Mouse (Mus musculus) spleen, postnatal 14 days (tissue): ENCODE measurements around the gene Gm16253.
A peak's percentile ranks its signal among the peaks of the same experiment; 100 is the strongest.

Experiments used
- DNase-seq, 2 experiments: peaks; one replicate each; pipeline ENCODE4 v3.0.0; 2021 to 2022; ENCODE audit warnings: low spot score in 2 of 2

The Gm16253 gene

DNA sequence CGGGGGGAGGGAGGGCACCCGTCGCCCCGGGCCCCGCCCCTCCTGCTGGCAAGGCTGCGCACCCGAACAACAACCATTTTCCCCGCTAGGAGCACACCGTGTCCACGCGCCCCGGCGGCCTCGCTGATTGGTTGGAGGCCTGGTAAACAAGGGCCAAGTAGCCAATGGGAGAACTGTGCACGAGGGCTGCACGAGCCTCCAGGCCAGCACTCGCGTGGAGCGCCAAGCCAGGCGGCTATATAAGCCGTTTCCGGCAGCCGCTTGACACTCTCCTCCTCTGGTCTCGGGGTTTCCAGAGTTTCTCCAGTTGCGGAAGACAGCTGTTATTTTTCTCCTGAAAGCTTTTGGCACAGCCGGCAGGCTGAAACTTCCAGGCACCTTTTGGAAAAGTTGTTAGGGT is 19.1 kb upstream of the Gm16253 start, which contains the start of gene Txnip:
TSS of gene Txnip (plus strand) at position 264 of the 400 bp plus-strand sequence.
- peak; percentile 99 to 100 for DNase-seq

DNA sequence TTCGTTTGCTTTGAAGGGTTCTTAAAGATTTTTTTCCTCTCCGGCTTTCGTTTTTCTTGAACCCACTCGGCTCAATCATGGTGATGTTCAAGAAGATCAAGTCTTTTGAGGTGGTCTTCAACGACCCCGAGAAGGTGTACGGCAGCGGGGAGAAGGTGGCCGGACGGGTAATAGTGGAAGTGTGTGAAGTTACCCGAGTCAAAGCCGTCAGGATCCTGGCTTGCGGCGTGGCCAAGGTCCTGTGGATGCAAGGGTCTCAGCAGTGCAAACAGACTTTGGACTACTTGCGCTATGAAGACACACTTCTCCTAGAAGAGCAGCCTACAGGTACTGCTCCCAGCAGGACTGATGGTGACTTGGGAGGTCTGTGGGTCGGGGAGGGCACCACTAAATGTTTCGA is 18.6 kb upstream of the Gm16253 start:
- no peak for DNase-seq

DNA sequence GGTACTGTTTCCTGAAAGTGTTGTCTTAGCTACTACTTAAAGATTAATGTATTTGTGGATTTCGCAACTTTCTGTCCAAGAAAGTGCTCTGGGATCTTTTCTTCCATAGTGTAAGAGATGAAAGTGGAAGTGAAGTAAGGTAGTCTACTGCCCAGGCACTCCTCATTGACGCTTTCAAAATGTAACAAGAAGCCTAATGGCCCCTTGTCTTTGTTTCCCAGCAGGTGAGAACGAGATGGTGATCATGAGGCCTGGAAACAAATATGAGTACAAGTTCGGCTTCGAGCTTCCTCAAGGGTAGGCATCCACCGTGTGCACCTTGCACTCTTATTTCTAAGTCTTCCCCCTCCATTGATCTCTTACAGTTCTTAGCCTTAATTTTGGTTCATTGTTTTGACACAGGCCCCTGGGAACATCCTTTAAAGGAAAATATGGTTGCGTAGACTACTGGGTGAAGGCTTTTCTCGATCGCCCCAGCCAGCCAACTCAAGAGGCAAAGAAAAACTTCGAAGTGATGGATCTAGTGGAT is 18.1 kb upstream of the Gm16253 start:
- no peak for DNase-seq

DNA sequence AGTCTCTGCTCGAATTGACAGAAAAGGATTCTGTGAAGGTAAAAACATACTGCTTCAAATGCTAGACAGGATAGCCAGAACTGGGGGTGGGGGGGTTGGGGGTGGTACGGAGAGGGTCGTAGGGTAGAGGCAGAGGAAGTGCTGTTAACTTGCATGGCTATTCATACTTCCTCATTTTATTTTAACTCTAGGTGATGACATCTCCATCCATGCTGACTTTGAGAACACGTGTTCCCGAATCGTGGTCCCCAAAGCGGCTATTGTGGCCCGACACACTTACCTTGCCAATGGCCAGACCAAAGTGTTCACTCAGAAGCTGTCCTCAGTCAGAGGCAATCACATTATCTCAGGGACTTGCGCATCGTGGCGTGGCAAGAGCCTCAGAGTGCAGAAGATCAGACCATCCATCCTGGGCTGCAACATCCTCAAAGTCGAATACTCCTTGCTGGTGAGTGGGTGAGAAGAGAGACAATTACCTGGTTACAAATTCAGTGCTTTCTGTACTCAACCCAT is 17.3 kb upstream of the Gm16253 start:
- no peak for DNase-seq

DNA sequence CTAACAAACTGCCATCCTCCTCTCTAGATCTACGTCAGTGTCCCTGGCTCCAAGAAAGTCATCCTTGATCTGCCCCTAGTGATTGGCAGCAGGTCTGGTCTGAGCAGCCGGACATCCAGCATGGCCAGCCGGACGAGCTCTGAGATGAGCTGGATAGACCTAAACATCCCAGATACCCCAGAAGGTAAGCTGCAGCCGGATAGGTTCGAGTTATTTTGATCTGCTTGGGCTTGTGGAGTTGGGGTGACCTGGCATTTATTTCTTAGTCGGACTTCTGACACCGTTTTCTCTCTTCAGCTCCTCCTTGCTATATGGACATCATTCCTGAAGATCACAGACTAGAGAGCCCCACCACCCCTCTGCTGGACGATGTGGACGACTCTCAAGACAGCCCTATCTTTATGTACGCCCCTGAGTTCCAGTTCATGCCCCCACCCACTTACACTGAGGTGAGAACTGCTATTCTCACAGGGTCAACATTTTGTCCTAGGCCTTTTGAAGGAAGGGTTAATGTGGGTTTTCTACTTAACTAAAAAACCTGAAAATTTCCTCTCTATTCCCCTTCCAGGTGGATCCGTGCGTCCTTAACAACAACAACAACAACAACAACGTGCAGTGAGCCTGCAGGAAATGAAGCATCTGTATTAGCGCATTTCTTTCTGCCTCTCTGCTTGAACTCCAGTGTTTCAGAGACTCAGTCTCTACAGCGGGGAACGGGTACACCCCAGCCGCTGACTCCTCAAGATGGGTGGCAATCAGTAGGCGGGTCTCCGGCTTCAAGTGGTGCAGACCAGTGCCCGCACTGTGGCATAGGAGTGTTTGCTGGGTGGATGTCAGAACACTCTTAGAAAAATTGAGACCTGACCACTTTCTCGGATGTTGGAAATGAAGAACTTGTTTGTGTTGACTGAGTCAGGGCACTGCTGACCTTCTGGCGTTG is 16.6 kb upstream of the Gm16253 start:
- no peak for DNase-seq

DNA sequence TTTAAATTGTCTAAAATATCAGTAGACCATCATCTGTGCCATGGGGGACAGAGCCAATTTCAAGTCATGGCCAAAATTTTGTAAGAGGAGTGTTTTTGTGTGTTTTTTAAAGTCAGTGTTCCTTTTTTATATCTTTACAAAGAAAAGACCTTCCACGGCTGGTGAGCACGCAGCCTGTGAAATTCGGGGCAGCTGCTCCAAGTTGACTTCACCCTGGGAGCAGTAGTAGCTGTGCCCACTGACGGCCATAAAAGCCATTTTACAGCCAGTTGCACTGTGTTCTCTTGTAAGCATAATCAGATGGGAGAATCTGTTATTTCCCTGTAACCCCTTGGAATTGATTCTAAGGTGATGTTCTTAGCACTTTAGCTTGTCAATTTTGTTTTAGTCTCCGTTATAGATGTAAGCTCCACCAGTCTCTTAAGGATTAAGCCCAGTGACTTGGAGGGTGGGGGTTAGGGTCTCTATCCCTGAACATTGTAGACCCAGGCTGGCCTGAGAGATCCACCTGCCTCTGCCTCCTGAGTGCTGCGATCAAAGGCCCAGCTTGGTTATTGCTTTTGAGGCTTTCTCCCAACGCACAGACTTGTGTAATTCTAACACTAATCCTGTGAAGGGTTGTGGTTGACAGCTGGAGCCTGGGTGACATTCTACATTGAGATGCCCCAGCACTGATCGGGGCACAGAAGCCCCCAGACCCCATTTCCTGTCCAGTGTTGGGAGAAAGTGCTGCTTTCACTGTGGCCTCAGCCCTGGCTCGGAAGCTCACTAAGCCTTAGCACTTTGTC is 15.7 kb upstream of the Gm16253 start:
- DNase-seq = no peak

DNA sequence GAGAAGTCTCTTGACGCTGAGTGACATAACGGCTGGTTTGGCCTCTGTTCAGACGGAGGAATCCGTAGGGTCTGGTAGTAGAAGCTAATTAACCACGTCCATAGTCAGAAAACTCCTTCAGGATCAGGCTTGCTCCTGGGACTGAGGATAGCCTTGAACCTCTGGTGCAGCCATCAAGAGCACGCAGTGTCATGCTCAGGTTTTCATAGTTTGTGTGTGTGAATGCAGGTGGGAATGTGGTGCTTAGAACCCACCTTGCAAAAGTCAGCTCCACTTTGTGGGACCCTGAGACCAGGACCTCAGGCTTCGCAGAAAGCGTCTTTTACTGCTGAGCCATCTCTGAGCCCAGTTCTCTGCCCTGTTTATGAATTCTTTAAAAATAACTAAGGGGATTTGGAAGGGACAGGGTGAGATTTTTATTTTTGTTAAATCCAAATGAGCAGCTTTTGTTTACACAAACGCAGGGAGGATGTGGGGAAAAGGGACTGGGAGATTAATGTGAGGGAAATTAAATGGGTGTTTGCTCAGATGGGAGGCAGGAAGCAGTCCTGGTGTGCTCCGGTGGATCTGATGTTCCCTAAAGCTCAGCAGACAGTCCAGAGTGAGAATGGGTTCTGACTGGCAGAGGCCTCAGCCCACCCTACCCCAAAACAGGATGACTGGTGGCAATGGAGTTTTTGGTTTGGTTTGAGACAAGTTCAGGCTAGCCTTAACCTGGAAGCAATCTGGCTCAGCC is 14.7 kb upstream of the Gm16253 start:
- DNase-seq = no peak

DNA sequence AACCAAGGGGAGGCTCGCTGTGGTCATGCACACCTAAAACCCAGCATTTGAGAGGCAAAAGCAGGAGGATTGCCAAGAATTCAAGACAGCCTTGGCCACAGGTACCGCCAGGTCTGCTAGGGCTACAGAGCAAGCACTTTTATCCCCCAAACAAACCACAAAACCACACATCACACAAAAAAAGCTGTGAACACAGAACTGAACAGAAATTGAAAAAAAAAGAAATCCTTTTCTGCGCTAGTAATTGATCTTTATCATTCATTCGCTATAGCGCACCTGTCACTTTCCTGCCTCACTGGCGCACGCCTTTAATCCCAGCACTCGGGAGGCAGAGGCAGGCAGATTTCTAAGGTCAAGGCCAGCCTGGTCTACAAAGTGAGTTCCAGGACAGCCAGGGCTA is 13.5 kb upstream of the Gm16253 start:
- DNase-seq = no peak

DNA sequence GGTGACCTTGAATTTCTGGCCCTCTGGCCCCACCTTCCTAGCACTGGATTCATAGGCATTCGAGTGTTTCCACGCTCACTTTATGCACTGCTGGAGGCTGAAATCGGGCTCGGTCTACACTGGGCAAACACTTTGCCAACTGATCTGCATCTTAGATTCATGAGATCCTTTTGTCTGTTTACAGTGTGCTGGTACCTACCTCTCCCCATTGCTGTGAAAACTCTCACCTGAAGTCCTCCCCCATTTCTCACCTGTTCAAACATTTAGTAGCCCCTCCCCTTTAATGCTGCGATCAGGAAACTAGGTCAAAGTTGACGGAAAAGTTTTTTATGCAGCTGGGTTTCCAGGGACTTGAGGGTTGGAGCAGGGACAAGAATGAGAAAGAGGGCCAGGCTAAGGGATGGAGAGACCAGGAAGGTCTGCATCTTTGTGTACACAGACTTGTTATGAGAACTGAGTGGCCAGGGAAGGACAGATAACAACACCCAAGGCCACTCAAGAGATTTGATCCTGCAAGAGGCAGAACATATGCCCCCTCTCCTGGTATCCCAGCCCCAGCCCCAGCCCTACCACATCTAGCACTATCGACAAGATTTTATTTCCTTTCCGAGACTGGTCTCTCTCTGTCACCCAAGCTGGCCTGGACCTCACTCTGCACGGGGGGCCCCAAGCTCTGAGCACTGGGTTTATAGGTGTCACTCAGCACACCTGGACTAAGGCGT is 12.7 kb upstream of the Gm16253 start:
- DNase-seq = no peak

DNA sequence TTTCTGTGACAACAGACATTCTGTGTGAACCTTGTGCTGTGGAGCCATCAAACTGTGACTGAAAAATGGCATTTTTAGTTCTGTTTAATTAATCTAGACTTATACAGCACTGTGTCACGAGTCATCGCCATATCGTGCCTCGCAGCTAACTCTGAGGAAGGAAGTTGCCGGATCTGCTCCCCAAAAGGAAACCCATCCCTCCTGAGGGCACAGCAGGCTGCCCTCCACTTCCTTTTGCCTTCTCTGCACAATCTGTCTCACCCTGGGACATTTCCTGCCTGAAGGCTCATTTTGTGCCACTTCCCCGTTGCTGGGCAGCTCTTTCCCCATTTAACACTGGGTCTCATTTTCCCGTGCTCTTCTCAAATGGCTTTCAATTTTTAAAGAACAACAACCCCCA is 12.2 kb upstream of the Gm16253 start:
- no peak for DNase-seq

DNA sequence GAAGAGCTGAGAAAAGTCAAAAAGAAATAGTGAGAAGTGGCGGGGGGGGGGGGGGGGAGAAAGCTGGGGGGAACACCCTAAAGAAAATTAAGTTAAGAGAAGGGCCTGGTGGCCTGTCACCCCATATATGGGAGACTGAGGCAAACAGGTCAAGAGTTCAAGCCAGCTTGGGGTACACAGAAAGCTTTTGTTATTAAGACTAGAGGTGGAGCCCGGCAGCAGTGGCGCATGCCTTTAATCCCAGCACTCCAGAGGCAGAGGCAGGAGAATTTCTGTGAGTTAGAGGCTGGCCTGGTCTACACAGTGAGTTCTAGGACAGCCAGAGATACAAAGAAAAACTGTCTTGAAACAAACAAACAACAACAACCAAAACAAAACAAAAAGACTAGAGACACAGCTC is 11.7 kb upstream of the Gm16253 start:
- no peak for DNase-seq

DNA sequence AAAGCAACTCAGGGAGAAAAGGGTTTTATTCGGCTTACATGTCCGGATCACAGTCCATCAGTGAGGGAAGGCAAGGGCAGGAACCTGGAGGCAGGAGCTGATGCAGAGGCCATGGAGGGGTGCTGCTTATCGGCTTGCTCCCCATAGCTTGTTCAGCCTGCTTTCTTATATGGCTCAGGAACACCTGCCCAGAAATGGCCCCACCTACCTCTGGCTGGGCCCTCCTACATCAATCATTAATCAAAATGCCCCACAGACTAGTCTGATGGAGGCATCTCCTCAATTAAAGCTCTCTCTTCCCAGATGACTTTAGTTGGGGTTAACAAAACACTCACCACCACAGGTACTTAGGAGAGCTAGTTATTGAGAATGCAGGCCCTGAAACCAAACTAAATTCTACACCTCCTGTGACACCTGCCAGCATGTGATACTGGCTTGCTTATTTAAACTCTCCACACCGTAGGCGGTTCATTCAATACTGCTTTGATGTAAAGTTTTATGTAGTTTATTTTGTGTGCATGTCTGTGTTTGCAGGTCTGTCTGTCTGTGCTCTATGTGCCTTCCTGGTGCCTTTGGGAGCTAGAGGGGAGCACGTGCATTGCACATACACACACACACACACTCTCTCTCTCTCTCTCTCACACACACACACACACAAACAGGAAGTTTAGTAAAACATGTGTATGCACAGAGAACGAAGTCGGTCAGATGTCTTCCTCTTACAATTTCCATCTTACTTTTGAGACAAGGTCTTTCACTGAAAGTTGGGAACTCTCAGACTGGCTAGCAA is 9.9 kb upstream of the Gm16253 start:
- no peak for DNase-seq

DNA sequence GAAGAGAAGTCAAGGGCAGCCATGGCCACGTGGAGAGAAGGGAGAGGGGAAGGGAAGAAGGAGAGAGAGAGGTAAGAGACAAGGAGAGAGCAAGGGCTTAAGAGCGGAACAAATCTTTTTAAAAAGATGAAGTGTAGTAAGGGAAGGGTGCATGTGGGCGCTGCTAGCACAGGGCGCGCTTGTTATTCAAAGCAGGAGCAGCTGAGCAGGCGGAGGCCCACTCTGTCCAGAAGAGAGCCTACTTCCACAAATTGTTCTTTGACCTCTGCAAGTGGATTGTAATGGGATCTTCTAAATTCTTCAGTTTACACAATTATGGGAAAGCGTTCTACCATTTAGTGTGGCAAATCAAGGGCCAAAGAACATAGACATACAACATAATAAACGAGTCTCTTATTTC is 8.2 kb upstream of the Gm16253 start:
- no peak for DNase-seq

DNA sequence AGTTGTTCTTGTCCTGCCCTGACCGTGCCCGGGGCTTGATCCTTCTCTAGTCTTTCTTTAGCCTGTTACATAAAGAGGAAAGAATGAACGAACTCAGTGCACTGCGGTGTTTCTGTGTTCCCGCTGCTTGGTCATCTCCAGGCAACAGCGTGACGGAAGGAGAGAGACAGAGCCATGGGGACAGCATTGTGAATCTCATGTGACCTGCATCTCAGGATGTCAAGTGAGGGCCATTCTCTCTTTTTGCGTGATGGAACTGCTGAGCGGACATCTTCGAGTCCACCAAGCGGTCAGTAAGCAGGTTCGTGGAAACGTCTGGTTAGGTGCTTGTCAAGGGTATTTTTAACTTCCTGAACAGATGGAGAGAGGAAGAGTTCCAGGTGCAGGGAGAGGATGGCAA is 7.3 kb upstream of the Gm16253 start:
- DNase-seq = no peak

DNA sequence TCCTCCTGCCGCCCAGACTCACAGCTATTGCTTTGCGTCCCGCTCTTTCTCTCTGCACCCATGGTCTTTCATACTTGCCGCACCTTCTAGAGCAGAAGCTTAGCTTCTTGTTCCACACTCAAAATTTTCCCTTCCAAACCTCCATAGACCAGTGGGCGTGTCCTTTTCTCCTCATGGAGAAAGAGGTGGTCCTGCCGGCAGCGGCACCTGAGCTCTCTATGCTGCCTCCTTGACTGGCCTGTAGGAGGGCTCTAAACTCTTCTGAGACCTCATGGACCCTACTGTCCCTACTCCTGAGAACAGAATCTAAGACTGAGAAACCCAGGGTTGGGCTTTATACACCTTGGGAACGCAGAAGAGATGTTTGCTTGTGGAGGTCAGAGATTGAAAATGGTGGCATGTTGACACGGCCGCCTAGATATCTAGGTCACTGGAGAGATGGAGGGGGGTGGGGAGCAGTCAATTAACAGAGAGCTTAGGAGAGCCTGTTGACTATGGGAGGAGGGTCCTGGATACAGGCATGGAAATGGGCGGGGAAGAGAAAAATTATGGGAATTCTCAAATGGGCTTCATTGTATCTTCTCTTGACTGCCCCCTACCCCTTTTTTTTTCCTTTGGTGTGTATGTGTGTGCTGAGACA is 6.7 kb upstream of the Gm16253 start:
- no peak for DNase-seq

DNA sequence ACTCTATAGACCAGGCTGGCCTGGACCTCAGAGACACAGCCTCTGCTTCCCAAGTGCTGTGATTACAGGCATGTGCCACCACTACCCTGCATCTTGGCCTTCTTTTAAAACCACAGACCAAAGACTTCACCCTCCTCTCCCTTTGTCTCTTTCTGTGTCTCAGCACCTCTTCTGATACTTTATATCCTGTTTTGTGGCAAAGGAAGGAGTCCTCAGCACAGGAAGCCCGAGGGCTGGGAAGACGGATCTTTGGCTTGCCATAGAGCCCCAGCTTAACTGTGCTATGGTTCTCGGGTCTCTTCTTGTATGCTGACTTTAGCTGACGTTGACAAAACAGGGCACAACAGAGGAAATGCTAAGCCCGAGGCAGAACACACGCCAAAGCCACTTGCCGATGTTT is 6.1 kb upstream of the Gm16253 start:
- no peak for DNase-seq

DNA sequence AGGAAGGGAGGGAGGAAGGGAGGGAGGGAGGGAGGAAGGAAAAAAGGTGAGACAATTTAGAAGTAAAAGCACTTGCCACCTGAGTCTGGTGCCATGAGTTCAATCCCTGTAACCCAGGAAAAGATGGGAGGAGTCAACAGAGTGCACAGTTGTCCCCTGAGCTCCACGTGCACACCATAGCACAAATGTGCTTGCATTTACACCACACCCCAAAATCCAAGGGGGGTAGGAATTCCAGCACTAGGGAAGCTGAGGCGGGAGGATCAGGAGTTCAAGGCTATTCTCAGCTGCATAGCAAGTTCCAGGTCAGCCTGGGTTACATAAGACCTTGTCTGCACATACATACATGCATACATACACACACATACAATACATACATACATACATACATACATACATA is 5.4 kb upstream of the Gm16253 start:
- DNase-seq = no peak

DNA sequence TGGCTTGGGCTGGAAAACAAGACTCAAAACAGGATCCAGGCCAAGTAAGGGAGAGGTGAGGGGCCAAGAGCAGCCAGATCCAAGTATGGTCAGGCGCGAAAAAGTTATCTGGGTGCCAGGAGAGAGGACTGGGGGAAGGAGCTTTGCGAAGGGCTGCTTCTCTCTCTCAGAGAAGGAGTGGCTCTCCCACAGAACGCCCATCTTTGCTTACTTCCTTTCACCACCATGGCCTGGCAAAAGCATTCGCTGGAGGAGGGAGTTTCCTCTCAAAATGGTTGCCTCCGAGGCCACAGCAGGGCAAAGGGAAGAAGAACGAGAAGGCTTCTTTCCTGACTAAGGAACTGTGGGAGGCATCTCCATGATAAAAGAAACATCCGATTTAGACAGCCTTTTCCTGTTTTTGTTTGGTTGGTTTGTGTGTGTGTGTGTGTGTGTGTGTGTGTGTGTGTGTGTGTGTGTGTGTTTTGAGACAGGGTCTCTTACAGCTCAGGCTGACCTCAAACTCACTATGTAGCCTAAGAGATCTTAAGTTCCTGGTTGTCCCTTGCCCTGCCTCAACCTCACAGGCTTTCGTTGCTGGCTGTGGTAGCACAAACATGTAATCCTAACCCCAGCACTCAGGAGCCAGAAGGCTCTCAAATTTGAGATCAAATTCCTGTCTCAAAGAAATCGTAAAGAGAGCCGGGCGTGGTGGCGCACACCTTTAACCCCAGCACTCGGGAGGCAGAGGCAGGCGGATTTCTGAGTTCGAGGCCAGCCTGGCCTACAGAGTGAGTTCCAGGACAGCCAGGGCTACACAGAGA is 4.7 kb upstream of the Gm16253 start:
- no peak for DNase-seq
